Mouse (Mus musculus) forebrain, embryonic 15.5 days (tissue): Measurements from ENCODE around the gene BC034090. TPM values are rescaled to one million over a fixed set of nuclear protein-coding genes. Genes with fewer than 3 reads are reported as not detected.
"Not testable (repeated sequence)": the region's sequence is repeated elsewhere in the genome, so short reads cannot be mapped to it uniquely, and the experiment has no call there.

ENCODE experiments used
- ATAC-seq: fragments of 200-750 bp; cut with Nextera tagmentation; replicated peaks from 2 replicates; pipeline ENCODE4 v1.8.0; 2017; ENCODE audit warnings: mild to moderate bottlenecking, moderate TSS enrichment, moderate library complexity
- H3K27ac ChIP-seq: fragments of 300-500 bp; sonication (generic); replicated peaks from 2 replicates; pipeline ENCODE4 v1.5.1; 2015; ENCODE audit warnings: mild to moderate bottlenecking, inconsistent platforms
- H3K27me3 ChIP-seq: fragments of 300-500 bp; sonication (generic); 2 replicates; pipeline ENCODE4 v1.6.1; 2015; ENCODE audit warnings: inconsistent platforms
- H3K36me3 ChIP-seq: fragments of 300-500 bp; sonication (generic); 2 replicates; pipeline ENCODE4 v1.6.1; 2015; ENCODE audit warnings: mild to moderate bottlenecking, inconsistent platforms
- H3K4me1 ChIP-seq: fragments of 300-500 bp; sonication (generic); 2 replicates; pipeline ENCODE4 v1.6.1; 2015; ENCODE audit warnings: inconsistent platforms
- H3K4me2 ChIP-seq: fragments of 300-500 bp; sonication (generic); replicated peaks from 2 replicates; pipeline ENCODE4 v1.6.1; 2015; ENCODE audit warnings: mild to moderate bottlenecking, inconsistent platforms
- H3K4me3 ChIP-seq: fragments of 300-500 bp; sonication (generic); 2 replicates; pipeline ENCODE4 v1.5.1; 2015; ENCODE audit warnings: mild to moderate bottlenecking, inconsistent platforms
- H3K9ac ChIP-seq: fragments of 300-500 bp; sonication (generic); replicated peaks from 2 replicates; pipeline ENCODE4 v1.6.1; 2015; ENCODE audit warnings: mild to moderate bottlenecking, inconsistent platforms
- H3K9me3 ChIP-seq: fragments of 300-500 bp; sonication (generic); 2 replicates; pipeline ENCODE4 v1.6.1; 2016; ENCODE audit warnings: inconsistent platforms
- WGBS: fragments of 180-500 bp; shearing (Covaris S2); methylation state at CpG from one replicate; pipeline ENCODE4 v1.1.7; 2015; ENCODE audit warnings: mixed read lengths; 5-methylcytosine and 5-hydroxymethylcytosine counted together
- polyA plus RNA-seq: library from polyadenylated mRNA; unstranded; fragments of >200 nt; fragmentation: Nextera tagmentation; extraction: Ambion mirVana; gene quantifications from 2 replicates; pipeline ENCODE4 v1.2.1, GENCODE M21; 2015

BC034090 gene
- polyA plus RNA-seq, 1 experiment from 2014 or later: 4.9 TPM

DNA sequence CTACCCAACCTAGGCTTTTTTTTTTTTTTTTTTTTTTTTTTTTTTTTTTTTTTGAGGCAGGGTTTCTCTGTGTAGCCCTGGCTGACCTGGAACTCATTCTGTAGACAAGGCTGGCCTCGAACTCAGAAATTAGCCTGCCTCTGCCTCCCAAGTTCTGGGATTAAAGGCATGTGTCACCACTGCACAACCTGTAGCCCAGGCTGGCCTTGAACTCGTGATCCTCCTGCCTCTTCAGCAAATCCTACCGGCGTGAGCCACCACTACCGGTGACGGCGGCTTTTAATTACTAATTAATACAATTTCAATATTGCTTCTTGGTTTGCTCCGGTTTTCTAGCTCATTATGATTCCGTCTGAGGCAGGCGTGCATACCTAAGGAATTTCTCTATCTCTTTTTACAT is 18.3 kb upstream of the BC034090 start:
- not testable (repeated sequence) for H3K4me1 ChIP-seq, H3K27ac ChIP-seq, H3K9me3 ChIP-seq, H3K4me2 ChIP-seq, H3K36me3 ChIP-seq, H3K27me3 ChIP-seq, ATAC-seq, H3K9ac ChIP-seq, H3K4me3 ChIP-seq
- WGBS: 95% methylated on average over 10 of the region's 10 CpGs

GRCm38 (mm10) chr1:155254309-155254708 is 10.1 kb upstream of the BC034090 start:
- Histone ChIP-seq H3K27ac (no peak overlapping the region), H3K9ac (no peak overlapping the region), H3K4me3 (no peak overlapping the region), H3K9me3 (no peaks in the 10 kb centered on the region), H3K4me1 (no peaks in the 10 kb centered on the region), H3K36me3 (no peaks in the 10 kb centered on the region), H3K27me3 (no peaks in the 10 kb centered on the region), H3K4me2 (no peak overlapping the region)
- ATAC-seq: no peak
- 85% methylated on average over 8 of the region's 8 CpGs for WGBS

GRCm38 (mm10) chr1:155253126-155253525 is 8.9 kb upstream of the BC034090 start:
- H3K27ac ChIP-seq: no peak overlapping the region
- no peak overlapping the region for H3K4me3 ChIP-seq
- no peaks in the 10 kb centered on the region for H3K27me3 ChIP-seq
- 63% methylated on average over 12 of the region's 12 CpGs for WGBS
- no peaks in the 10 kb centered on the region for H3K36me3 ChIP-seq
- H3K9me3 ChIP-seq: no peaks in the 10 kb centered on the region
- no peaks in the 10 kb centered on the region for H3K4me1 ChIP-seq
- no peak for ATAC-seq
- H3K4me2 ChIP-seq: no peak overlapping the region
- no peak overlapping the region for H3K9ac ChIP-seq

DNA sequence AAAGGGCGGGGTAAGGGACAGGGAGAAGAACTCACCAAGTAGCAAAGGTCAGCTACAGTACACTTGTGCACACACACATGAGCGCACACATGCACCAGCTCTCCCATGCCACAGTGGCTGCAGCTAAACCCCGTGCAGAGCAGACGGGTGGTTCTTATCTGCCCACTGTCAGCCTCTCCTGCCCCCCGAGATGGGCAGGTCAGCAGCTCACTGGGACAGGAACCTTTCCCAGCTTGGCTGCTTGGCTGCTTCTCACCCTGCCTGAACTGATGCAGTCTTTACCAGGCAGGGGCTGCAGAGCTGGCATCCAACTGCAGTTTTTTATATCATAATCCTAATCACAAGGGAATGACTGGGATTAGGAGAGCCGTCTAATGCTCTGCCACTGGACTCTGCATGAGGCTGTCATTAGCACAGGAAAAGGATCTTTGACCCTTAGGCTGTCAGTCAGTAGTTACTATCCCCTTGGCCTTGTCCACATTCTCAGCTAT is 8.4 kb upstream of the BC034090 start:
- 56% methylated on average over 6 of the region's 6 CpGs for WGBS
- Histone ChIP-seq H3K27ac (no peak overlapping the region), H3K4me2 (no peak overlapping the region)

GRCm38 (mm10) chr1:155251596-155251995 is 7.4 kb upstream of the BC034090 start:
- no peak overlapping the region for H3K9ac ChIP-seq
- H3K27ac ChIP-seq: no peak overlapping the region
- no peaks in the 10 kb centered on the region for H3K27me3 ChIP-seq
- no peak for ATAC-seq
- H3K36me3 ChIP-seq: no peaks in the 10 kb centered on the region
- no peak overlapping the region for H3K4me3 ChIP-seq
- H3K9me3 ChIP-seq: no peaks in the 10 kb centered on the region
- H3K4me2 ChIP-seq: no peak overlapping the region
- no peaks in the 10 kb centered on the region for H3K4me1 ChIP-seq
- WGBS: 83% methylated on average over 5 of the region's 5 CpGs

More for the DNA sequence above, 8.4 kb upstream of the BC034090 start:
- Histone ChIP-seq H3K27me3 (no peaks in the 10 kb centered on the region), H3K36me3 (no peaks in the 10 kb centered on the region), H3K4me1 (no peaks in the 10 kb centered on the region), H3K9me3 (no peaks in the 10 kb centered on the region), H3K9ac (no peak overlapping the region), H3K4me3 (no peak overlapping the region)
- ATAC-seq: no peak

DNA sequence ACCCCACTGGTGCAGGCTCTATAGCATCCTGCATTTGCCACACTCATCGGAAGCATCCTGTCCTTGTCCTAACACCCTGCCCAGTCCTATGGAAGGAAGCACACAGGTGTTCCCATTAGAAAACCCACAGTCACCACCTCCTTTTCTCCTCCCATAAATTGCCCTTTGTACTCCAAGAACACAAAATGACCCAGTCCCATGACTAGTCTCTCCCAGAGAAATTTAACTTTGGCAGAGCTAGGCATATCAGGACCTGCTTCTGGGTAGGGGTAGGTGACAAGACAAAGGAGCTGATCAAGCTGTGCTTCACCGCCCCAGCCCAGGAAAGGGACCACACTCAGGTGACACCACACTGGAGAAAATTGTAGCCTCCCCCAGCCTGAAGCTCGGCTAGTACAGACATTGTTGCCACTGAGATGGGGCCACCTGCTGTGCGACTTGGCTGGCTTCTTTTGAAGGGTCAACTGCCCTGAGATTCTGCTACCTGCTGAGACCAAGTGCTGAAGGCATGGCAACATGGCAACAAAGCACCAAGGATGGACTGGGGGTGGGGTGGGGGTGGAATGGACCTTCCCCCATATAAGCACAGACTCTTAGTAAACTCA is 6.4 kb upstream of the BC034090 start:
- H3K27me3 ChIP-seq: no peaks in the 10 kb centered on the region
- 30% methylated on average over 4 of the region's 4 CpGs for WGBS
- no peaks in the 10 kb centered on the region for H3K36me3 ChIP-seq
- ATAC-seq: no peak
- no peaks in the 10 kb centered on the region for H3K4me1 ChIP-seq
- no peak overlapping the region for H3K4me2 ChIP-seq
- H3K27ac ChIP-seq: no peak overlapping the region
- H3K4me3 ChIP-seq: no peak overlapping the region
- no peaks in the 10 kb centered on the region for H3K9me3 ChIP-seq
- H3K9ac ChIP-seq: no peak overlapping the region

- ATAC-seq: no peak
- no peaks in the 10 kb centered on the region for H3K9me3 ChIP-seq
- no peak overlapping the region for H3K9ac ChIP-seq
- no peaks in the 10 kb centered on the region for H3K4me1 ChIP-seq
- no peak overlapping the region for H3K27ac ChIP-seq
- no peak overlapping the region for H3K4me3 ChIP-seq
- no peak overlapping the region for H3K4me2 ChIP-seq
- 36% methylated on average over 5 of the region's 5 CpGs for WGBS
- no peaks in the 10 kb centered on the region for H3K27me3 ChIP-seq
- no peaks in the 10 kb centered on the region for H3K36me3 ChIP-seq
Observed at GRCm38 (mm10) chr1:155249896-155250295, 5.7 kb upstream of the BC034090 start.

GRCm38 (mm10) chr1:155248041-155248440 is 3.8 kb upstream of the BC034090 start:
- ATAC-seq: no peak
- Histone ChIP-seq H3K27ac (no peak overlapping the region), H3K27me3 (0 out of 2 replicates have a peak, but pooled peaks cover 1% of the 10 kb centered on the region), H3K9me3 (no peaks in the 10 kb centered on the region), H3K4me2 (no peak overlapping the region), H3K36me3 (no peaks in the 10 kb centered on the region), H3K9ac (no peak overlapping the region), H3K4me1 (peaks cover 10% of the 10 kb centered on the region), H3K4me3 (no peak overlapping the region)
- 72% methylated on average over 5 of the region's 5 CpGs for WGBS

- no peaks in the 10 kb centered on the region for H3K9me3 ChIP-seq
- WGBS: 55% methylated on average over 5 of the region's 5 CpGs
- H3K27me3 ChIP-seq: 0 out of 2 replicates have a peak, but pooled peaks cover 2% of the 10 kb centered on the region
Observed at GRCm38 (mm10) chr1:155247441-155247840, 3.2 kb upstream of the BC034090 start.

DNA sequence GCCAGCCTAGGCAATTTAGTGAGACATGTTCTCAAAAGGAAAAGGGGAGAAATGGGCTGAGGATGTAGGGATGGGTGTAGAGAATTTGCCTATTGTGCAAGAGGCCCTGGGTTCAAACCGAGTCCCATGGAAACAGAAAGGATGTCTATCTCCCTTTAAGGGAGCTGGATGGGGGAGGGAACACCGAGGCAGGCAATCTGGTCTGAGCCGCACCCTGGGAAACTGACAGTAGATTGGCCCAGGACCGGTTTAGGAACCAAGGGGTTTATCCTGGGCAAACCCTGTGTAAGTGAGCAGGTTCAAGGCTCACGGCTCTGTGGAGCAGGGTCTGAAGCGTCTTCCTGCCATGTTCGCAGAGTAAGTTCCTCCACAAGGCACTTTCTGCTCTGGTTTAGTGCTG is 1.3 kb upstream of the BC034090 start:
- WGBS: 71% methylated on average over 7 of the region's 7 CpGs
- Histone ChIP-seq H3K27ac (no peak overlapping the region), H3K9ac (no peak overlapping the region), H3K4me1 (peaks cover 10% of the 10 kb centered on the region), H3K27me3 (0 out of 2 replicates have a peak, but pooled peaks cover 2% of the 10 kb centered on the region), H3K4me2 (no peak overlapping the region), H3K36me3 (no peaks in the 10 kb centered on the region), H3K9me3 (no peaks in the 10 kb centered on the region), H3K4me3 (no peak overlapping the region)
- no peak for ATAC-seq

More at GRCm38 (mm10) chr1:155247441-155247840, 3.2 kb upstream of the BC034090 start:
- Histone ChIP-seq H3K4me2 (no peak overlapping the region), H3K36me3 (no peaks in the 10 kb centered on the region), H3K4me3 (no peak overlapping the region), H3K27ac (no peak overlapping the region), H3K4me1 (peaks cover 10% of the 10 kb centered on the region), H3K9ac (no peak overlapping the region)
- ATAC-seq: no peak

DNA sequence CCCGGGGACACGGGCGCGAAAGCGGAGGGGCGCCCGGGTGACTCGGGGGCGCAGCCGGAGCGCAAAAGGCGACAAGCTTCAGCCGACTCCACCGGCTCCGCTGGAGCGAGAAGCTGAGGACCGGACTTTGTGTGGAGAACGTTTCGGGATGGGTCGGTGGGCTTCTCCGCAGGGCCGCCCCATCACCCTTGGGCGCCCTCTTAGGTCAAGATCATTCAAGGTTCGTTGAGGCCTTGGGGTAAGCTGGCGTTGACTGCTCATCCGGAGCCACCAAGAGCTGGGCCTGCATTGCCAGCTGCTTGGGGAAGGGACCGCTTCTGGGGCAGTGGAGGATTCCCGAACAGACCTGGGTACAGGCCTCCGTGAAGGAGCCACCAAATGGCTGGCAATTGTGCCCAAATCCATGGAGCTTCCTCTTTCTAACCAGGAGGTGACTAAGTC is 547 bp upstream of the BC034090 start:
- no peak for ATAC-seq
- peak overlapping the region; percentile 35 for H3K27ac ChIP-seq
- H3K9me3 ChIP-seq: no peaks in the 10 kb centered on the region
- no peaks in the 10 kb centered on the region for H3K36me3 ChIP-seq
- H3K4me2 ChIP-seq: peak overlapping the region; percentile 95
- WGBS: 5% methylated on average over 29 of the region's 29 CpGs
- H3K4me3 ChIP-seq: peak overlapping the region; percentile 52
- peaks cover 16% of the 10 kb centered on the region for H3K4me1 ChIP-seq
- peak overlapping the region; percentile 62 for H3K9ac ChIP-seq
- 0 out of 2 replicates have a peak, but pooled peaks cover 2% of the 10 kb centered on the region for H3K27me3 ChIP-seq

DNA sequence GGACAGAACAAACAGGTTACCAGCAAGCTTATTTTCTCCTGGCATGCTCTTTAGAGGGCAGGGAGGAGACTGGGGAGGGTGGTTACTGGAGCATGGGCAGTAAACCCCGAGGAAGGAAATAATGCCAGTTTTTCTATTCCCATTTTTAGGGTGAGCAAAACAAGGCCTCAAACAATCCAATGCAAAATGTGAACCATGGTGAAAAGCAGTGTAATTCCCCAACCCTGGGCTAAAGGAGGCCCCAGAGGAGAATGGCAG is 1.8 kb downstream of the BC034090 start:
- no peak for ATAC-seq
- Histone ChIP-seq H3K4me1 (peaks cover 26% of the 10 kb centered on the region), H3K36me3 (no peaks in the 10 kb centered on the region), H3K27me3 (0 out of 2 replicates have a peak, but pooled peaks cover 2% of the 10 kb centered on the region), H3K27ac (no peak overlapping the region), H3K9ac (no peak overlapping the region), H3K4me2 (no peak overlapping the region), H3K9me3 (no peaks in the 10 kb centered on the region), H3K4me3 (no peak overlapping the region)
- 69% methylated on average over 1 of the region's 1 CpGs for WGBS
